Mouse (Mus musculus) heart, postnatal 0 days (tissue): ENCODE results near the gene Zfp90.

Source experiments
- CTCF ChIP-seq: IDR thresholded peaks from 2 replicates; pipeline ENCODE4 v1.5.1; 2016; ENCODE audit warnings: antibody characterized with exemption, control low read depth, low read depth
- EP300 ChIP-seq: IDR thresholded peaks from 2 replicates; pipeline ENCODE4 v1.6.1; 2016; ENCODE audit warnings: antibody characterized with exemption, low read depth

- TF ChIP-seq CTCF = no peak
- TF ChIP-seq EP300 = no peak
Measured at GRCm38 (mm10) chr8:106387801-106388415, 27.2 kb upstream of the Zfp90 start.
